Mouse (Mus musculus): ENCODE measurements around the gene Grik3. TPM values are rescaled to one million over a fixed set of nuclear protein-coding genes. Genes with fewer than 3 reads are reported as not detected.
A peak's percentile ranks its signal among the peaks of the same experiment; 100 is the strongest.

Gene Grik3
- polyA plus RNA-seq, 1 experiment from 2014 or later, result 4.4 TPM

DNA sequence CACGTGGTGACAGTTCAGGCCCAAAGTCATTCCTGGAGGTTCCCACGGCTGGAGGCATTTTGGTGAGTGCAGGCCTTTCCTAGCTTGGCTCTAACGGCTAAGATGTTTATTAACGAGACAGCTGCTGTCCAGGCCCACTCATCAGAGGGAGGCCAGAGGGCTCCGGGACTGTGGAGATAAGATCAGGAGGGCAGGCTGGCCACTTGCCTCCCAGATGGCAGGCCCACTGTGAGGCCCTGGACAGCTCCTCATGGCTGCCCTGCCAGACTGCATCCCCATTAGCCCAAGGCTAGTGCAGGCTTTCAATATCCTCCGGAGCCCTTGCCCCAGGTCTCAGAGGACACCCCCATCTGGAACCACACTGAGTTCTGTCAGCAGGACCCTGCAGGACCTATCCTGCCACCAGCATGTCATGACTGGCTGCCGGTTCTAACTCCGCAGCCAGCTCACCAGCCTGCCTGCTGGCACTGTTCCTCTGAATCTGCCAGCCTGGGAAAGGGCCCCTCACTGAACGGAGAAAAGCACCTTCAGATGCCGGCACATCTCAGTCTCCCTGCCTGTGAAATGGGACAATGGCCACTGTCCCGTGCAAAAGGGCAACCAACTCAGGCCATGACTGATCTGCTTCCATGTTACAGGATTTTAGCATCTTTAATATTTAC, 20.7 kb upstream of the Grik3 start:
- H3K9ac ChIP-seq (ENCODE audit: low read depth, low read length), result no peak overlapping the region
- 51% methylated on average over 11 of the region's 11 CpGs for WGBS
- H3K4me2 ChIP-seq (ENCODE audit: low read length), result no peak overlapping the region
- no peak for ATAC-seq
- no peaks in the 10 kb centered on the region for H3K4me1 ChIP-seq (ENCODE audit: control insufficient read depth, insufficient read depth, low read length)
- H3K27ac ChIP-seq (ENCODE audit: low read length), result no peak overlapping the region
- no peaks in the 10 kb centered on the region for H3K36me3 ChIP-seq (ENCODE audit: control insufficient read depth, insufficient read depth, low read length)
- no peaks in the 10 kb centered on the region for H3K27me3 ChIP-seq (ENCODE audit: control insufficient read depth, insufficient read depth, low read depth, low read length)
- H3K4me3 ChIP-seq (ENCODE audit: low read depth, low read length), result no peak overlapping the region
- H3K9me3 ChIP-seq (replicated peaks; ENCODE audit: control insufficient read depth, low read length, poor library complexity, severe bottlenecking), result no peaks in the 10 kb centered on the region

DNA sequence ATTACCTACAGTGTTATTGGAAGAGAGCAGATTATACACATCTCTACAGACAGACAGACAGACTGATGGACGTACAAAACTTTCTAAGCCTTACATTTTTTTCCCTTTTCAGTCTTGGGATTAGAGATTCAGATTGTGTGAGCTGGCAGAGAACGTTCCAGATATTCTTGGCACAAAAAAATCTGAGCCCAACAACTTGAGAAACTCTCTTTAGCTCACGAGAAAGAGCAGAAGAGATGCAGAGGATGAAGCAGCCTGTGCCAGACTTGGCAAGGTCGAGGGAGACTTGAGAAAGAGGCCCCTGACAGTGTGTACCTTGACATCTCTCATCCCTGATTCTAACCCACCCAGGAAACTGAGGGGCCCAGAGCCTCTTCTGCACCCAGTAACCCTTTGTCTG, 15.6 kb upstream of the Grik3 start:
- Histone ChIP-seq H3K9me3 (replicated peaks; ENCODE audit: control insufficient read depth, low read length, poor library complexity, severe bottlenecking) (no peaks in the 10 kb centered on the region), H3K4me2 (ENCODE audit: low read length) (no peak overlapping the region), H3K9ac (ENCODE audit: low read depth, low read length) (no peak overlapping the region), H3K4me3 (ENCODE audit: low read depth, low read length) (no peak overlapping the region), H3K27me3 (ENCODE audit: control insufficient read depth, insufficient read depth, low read depth, low read length) (no peaks in the 10 kb centered on the region), H3K4me1 (ENCODE audit: control insufficient read depth, insufficient read depth, low read length) (no peaks in the 10 kb centered on the region), H3K36me3 (ENCODE audit: control insufficient read depth, insufficient read depth, low read length) (no peaks in the 10 kb centered on the region), H3K27ac (ENCODE audit: low read length) (no peak overlapping the region)
- ATAC-seq, result no peak
- WGBS, result 78% methylated on average over 4 of the region's 4 CpGs

DNA sequence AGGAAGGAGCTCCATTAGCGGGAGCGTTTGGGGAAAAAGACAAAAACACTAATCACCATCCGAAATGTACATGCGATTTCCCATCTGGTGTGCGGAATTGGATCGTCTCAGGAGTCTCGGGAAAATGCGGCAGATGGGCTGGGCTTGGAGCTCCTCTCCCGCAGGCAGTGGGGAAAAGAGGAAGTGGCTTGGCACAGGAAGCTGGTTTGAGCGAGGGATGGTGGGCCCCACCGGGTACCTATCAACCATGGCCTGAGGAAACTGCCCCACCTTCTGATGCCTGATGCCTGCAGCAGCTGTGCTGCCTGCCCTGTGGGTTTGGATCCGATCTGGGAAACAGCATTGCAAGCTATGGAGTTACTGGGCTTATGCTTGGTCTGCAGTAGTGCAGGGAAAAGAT, 12.4 kb upstream of the Grik3 start:
- H3K27me3 ChIP-seq (ENCODE audit: control insufficient read depth, insufficient read depth, low read depth, low read length), result no peaks in the 10 kb centered on the region; the same call in 1 of the 2 replicates
- no peak for ATAC-seq
- H3K4me2 ChIP-seq (ENCODE audit: low read length), result no peak overlapping the region
- 37% methylated on average over 12 of the region's 12 CpGs for WGBS
- no peak overlapping the region for H3K4me3 ChIP-seq (ENCODE audit: low read depth, low read length)
- H3K4me1 ChIP-seq (ENCODE audit: control insufficient read depth, insufficient read depth, low read length), result peaks cover 6% of the 10 kb centered on the region
- no peaks in the 10 kb centered on the region for H3K9me3 ChIP-seq (replicated peaks; ENCODE audit: control insufficient read depth, low read length, poor library complexity, severe bottlenecking)
- H3K36me3 ChIP-seq (ENCODE audit: control insufficient read depth, insufficient read depth, low read length), result no peaks in the 10 kb centered on the region
- no peak overlapping the region for H3K27ac ChIP-seq (ENCODE audit: low read length)
- H3K9ac ChIP-seq (ENCODE audit: low read depth, low read length), result no peak overlapping the region

DNA sequence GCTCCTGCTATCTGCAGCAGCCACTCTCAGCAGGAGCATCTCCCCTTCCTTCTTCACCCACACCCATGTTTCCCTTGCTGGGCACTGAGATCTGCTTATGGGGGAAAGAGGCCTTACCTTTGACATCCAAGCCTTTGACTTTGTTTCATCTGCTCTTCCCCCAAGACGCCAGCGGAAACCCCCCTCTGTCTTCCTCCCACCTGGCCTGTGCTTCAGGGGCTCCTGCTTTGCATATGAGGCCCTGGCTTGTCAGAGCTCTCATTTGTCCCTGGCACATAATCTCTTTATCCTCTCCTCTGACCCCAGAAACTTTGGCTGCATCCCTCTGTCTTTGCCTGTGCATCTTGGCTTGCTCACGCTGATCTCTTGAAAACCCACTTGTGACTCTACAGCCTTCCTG, 9.2 kb upstream of the Grik3 start:
- Histone ChIP-seq H3K9ac (ENCODE audit: low read depth, low read length) (no peak overlapping the region), H3K27me3 (ENCODE audit: control insufficient read depth, insufficient read depth, low read depth, low read length) (no peaks in the 10 kb centered on the region; the same call in 1 of the 2 replicates), H3K27ac (ENCODE audit: low read length) (no peak overlapping the region), H3K9me3 (replicated peaks; ENCODE audit: control insufficient read depth, low read length, poor library complexity, severe bottlenecking) (no peaks in the 10 kb centered on the region), H3K4me2 (ENCODE audit: low read length) (no peak overlapping the region), H3K4me1 (ENCODE audit: control insufficient read depth, insufficient read depth, low read length) (peaks cover 11% of the 10 kb centered on the region), H3K36me3 (ENCODE audit: control insufficient read depth, insufficient read depth, low read length) (no peaks in the 10 kb centered on the region), H3K4me3 (ENCODE audit: low read depth, low read length) (no peak overlapping the region)
- no peak for ATAC-seq
- 24% methylated on average over 3 of the region's 3 CpGs for WGBS

DNA sequence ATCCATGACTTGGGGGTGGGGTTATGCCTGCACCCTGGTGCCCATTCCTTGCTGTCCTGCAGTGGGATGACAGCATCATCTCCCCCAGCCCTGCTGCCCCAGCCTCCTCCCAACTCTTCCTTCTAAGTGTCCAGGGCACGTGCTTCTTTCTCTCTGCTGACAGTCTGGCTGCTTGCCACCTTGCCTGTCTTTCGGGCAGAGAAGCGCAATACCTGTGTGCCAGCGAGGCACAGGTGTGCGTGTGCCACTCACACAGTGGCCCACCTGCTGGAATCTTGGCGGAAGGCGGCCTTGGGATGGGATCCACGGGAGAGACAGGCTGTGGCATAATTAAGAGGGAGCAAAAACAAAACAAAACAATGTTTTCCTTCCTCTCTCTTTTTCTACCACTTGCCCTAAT, 6.4 kb upstream of the Grik3 start:
- Histone ChIP-seq H3K27ac (ENCODE audit: low read length) (no peak overlapping the region), H3K4me3 (ENCODE audit: low read depth, low read length) (no peak overlapping the region), H3K27me3 (ENCODE audit: control insufficient read depth, insufficient read depth, low read depth, low read length) (peaks cover 6% of the 10 kb centered on the region), H3K4me2 (ENCODE audit: low read length) (no peak overlapping the region), H3K9me3 (replicated peaks; ENCODE audit: control insufficient read depth, low read length, poor library complexity, severe bottlenecking) (no peaks in the 10 kb centered on the region), H3K4me1 (ENCODE audit: control insufficient read depth, insufficient read depth, low read length) (peaks cover 28% of the 10 kb centered on the region), H3K9ac (ENCODE audit: low read depth, low read length) (no peak overlapping the region), H3K36me3 (ENCODE audit: control insufficient read depth, insufficient read depth, low read length) (no peaks in the 10 kb centered on the region)
- no peak for ATAC-seq
- 30% methylated on average over 8 of the region's 8 CpGs for WGBS

DNA sequence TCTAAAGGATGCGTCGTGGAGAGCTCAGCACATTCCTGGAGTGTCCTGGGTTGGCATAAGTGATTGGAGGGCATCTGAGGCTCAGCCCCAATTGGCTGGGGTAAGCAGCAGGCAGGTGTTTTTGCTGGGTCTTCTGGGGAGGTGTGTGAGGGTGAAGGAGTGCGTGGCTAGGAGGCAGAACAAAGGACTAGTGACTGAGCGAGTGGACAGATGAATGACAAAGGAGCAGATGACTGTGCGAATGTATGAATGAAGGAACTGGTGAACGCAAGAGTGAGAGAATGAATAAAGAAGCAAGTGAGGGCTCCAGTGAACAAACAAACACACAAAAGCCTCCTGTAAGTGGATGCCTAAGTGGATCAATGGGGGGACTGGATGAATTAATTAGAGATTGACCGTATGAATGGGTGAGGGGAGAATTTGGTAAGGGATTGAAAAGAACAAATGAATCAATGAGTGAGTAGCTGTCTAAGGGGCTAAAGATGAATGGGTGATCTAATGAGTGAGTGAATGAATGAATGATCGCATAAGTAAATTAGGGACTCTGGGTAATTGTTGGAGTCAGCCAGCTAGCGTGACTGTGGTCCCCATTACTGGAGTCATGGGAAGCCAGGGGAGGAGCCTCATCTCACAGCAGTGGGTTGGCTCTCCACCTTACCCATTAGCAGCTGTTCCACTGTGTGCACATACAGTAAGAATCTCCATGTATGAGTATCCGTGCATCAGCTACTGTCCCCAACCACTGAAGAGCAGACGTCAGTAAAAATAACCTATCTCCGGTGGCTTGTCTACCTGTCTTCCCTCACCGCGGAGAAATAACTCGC, 4.9 kb upstream of the Grik3 start:
- Histone ChIP-seq H3K36me3 (ENCODE audit: control insufficient read depth, insufficient read depth, low read length) (no peaks in the 10 kb centered on the region), H3K9ac (ENCODE audit: low read depth, low read length) (no peak overlapping the region), H3K4me3 (ENCODE audit: low read depth, low read length) (no peak overlapping the region), H3K9me3 (replicated peaks; ENCODE audit: control insufficient read depth, low read length, poor library complexity, severe bottlenecking) (no peaks in the 10 kb centered on the region), H3K4me1 (ENCODE audit: control insufficient read depth, insufficient read depth, low read length) (peaks cover 33% of the 10 kb centered on the region), H3K4me2 (ENCODE audit: low read length) (no peak overlapping the region), H3K27ac (ENCODE audit: low read length) (no peak overlapping the region), H3K27me3 (ENCODE audit: control insufficient read depth, insufficient read depth, low read depth, low read length) (peaks cover 8% of the 10 kb centered on the region)
- WGBS, result 19% methylated on average over 15 of the region's 15 CpGs
- ATAC-seq, result no peak

DNA sequence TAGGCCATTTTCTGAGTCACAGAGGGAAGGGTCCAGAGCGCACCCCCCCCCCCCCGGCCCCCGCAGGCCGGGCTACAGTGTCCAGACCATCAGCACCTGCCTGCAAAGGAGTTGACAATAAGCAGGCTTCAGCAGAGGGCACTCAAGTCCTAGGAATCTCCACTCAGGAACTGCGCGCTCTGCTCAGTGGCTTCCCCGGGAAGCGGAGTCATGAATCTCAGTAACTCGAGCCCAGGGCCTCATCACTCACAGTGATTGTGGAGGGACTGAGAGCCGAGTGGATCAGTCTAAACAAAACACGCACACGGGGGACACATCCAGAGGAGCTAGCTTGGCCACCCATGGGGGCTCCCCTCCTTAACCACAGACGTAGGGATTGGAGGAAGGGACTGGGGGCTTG, 3.9 kb upstream of the Grik3 start:
- WGBS, result 2% methylated on average over 13 of the region's 13 CpGs
- peak; percentile 49 for ATAC-seq
- peaks cover 8% of the 10 kb centered on the region for H3K27me3 ChIP-seq (ENCODE audit: control insufficient read depth, insufficient read depth, low read depth, low read length)

DNA sequence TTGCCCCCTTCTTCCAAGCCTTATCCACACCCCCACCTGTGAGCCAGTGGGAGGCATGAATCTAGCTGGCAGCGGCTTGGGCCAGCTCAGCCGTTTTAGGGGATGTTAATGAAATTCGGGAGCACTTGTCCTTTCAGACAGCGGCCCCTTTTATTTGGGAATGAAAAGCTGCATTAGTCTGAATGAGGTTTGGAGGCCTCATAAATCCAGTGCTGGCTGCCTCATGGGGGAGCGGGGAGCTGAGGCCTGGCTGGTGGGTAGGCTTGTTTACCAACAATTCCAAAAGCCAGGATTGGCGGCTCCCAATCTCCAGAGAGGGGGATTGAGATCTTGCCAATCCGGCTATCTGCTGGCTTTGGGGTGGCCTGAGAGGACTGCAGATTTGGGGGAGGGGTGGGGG, 3.5 kb upstream of the Grik3 start:
- peak; percentile 3; the same call in 1 of the 2 replicates for ATAC-seq
- no peak overlapping the region for H3K4me3 ChIP-seq (ENCODE audit: low read depth, low read length)
- no peaks in the 10 kb centered on the region for H3K36me3 ChIP-seq (ENCODE audit: control insufficient read depth, insufficient read depth, low read length)
- peak overlapping the region; percentile 25; the same call in 1 of the 2 replicates for H3K4me2 ChIP-seq (ENCODE audit: low read length)
- 0 out of 2 replicates have a peak overlapping the region, but pooled peaks have one; percentile 24 for H3K9ac ChIP-seq (ENCODE audit: low read depth, low read length)
- 4% methylated on average over 7 of the region's 7 CpGs for WGBS
- no peaks in the 10 kb centered on the region for H3K9me3 ChIP-seq (replicated peaks; ENCODE audit: control insufficient read depth, low read length, poor library complexity, severe bottlenecking)
- no peak overlapping the region; the same call in 1 of the 2 replicates for H3K27ac ChIP-seq (ENCODE audit: low read length)
- H3K4me1 ChIP-seq (ENCODE audit: control insufficient read depth, insufficient read depth, low read length), result peaks cover 35% of the 10 kb centered on the region
- H3K27me3 ChIP-seq (ENCODE audit: control insufficient read depth, insufficient read depth, low read depth, low read length), result peaks cover 8% of the 10 kb centered on the region

More for the DNA sequence above, 3.9 kb upstream of the Grik3 start:
- Histone ChIP-seq H3K9ac (ENCODE audit: low read depth, low read length) (0 out of 2 replicates have a peak overlapping the region, but pooled peaks have one; percentile 24), H3K9me3 (replicated peaks; ENCODE audit: control insufficient read depth, low read length, poor library complexity, severe bottlenecking) (no peaks in the 10 kb centered on the region), H3K4me2 (ENCODE audit: low read length) (peak overlapping the region; percentile 25; the same call in 1 of the 2 replicates), H3K4me3 (ENCODE audit: low read depth, low read length) (no peak overlapping the region), H3K36me3 (ENCODE audit: control insufficient read depth, insufficient read depth, low read length) (no peaks in the 10 kb centered on the region), H3K4me1 (ENCODE audit: control insufficient read depth, insufficient read depth, low read length) (peaks cover 34% of the 10 kb centered on the region), H3K27ac (ENCODE audit: low read length) (no peak overlapping the region; the same call in 1 of the 2 replicates)

Measured in midbrain, embryonic 16.5 days (tissue).